Mouse (Mus musculus) heart, embryonic 12.5 days (tissue): ENCODE measurements around the gene Tead4. TPM values are rescaled to one million over a fixed set of nuclear protein-coding genes. Genes with fewer than 3 reads are reported as not detected.
"Not testable (repeated sequence)": the region's sequence is repeated elsewhere in the genome, so short reads cannot be mapped to it uniquely, and the experiment has no call there.

ENCODE experiments used
- ATAC-seq: fragments of 200-750 bp; cut with Nextera tagmentation; 2 replicates; pipeline ENCODE4 v1.8.0; 2017; ENCODE audit warnings: moderate TSS enrichment, moderate library complexity; ENCODE audit not compliant: insufficient number of reproducible peaks, low FRiP score
- H3K27ac ChIP-seq: fragments of 300-500 bp; sonication (generic); 2 replicates; pipeline ENCODE4 v1.5.1; 2016; ENCODE audit warnings: mild to moderate bottlenecking, moderate library complexity; ENCODE audit not compliant: poor library complexity, severe bottlenecking
- H3K27me3 ChIP-seq: fragments of 300-500 bp; sonication (generic); replicated peaks from 2 replicates; pipeline ENCODE4 v1.6.1; 2016; ENCODE audit warnings: mild to moderate bottlenecking, moderate library complexity
- H3K36me3 ChIP-seq: fragments of 300-500 bp; sonication (generic); 2 replicates; pipeline ENCODE4 v1.6.1; 2016; ENCODE audit warnings: mild to moderate bottlenecking, moderate library complexity
- H3K4me1 ChIP-seq: fragments of 300-500 bp; sonication (generic); replicated peaks from 2 replicates; pipeline ENCODE4 v1.6.1; 2016; ENCODE audit warnings: mild to moderate bottlenecking
- H3K4me2 ChIP-seq: fragments of 300-500 bp; sonication (generic); 2 replicates; pipeline ENCODE4 v1.6.1; 2016; ENCODE audit warnings: mild to moderate bottlenecking, moderate library complexity
- H3K4me3 ChIP-seq: fragments of 300-500 bp; sonication (generic); 2 replicates; pipeline ENCODE4 v1.5.1; 2016; ENCODE audit warnings: mild to moderate bottlenecking
- H3K9ac ChIP-seq: fragments of 300-500 bp; sonication (generic); 2 replicates; pipeline ENCODE4 v1.6.1; 2016; ENCODE audit warnings: mild to moderate bottlenecking, moderate library complexity
- H3K9me3 ChIP-seq: fragments of 300-500 bp; sonication (generic); replicated peaks from 2 replicates; pipeline ENCODE4 v1.6.1; 2016; ENCODE audit warnings: mild to moderate bottlenecking, moderate library complexity
- WGBS: fragments of 180-500 bp; shearing (Covaris S2); methylation state at CpG from one replicate; pipeline ENCODE4 v1.1.7; 2016; 5-methylcytosine and 5-hydroxymethylcytosine counted together
- polyA plus RNA-seq: library from polyadenylated mRNA; unstranded; fragments of >200 nt; fragmentation: Nextera tagmentation; extraction: Ambion mirVana; gene quantifications from 2 replicates; pipeline ENCODE4 v1.2.1, GENCODE M21; 2016

Tead4 gene
- polyA plus RNA-seq, 1 experiment from 2014 or later, result 4.0 TPM

GRCm38 (mm10) chr6:128314796-128315195, 14.2 kb upstream of the Tead4 start:
- Histone ChIP-seq H3K27me3 (no peaks in the 10 kb centered on the region), H3K4me2 (no peak overlapping the region), H3K4me3 (no peak overlapping the region), H3K36me3 (no peaks in the 10 kb centered on the region), H3K9ac (no peak overlapping the region), H3K9me3 (no peaks in the 10 kb centered on the region), H3K27ac (no peak overlapping the region), H3K4me1 (no peaks in the 10 kb centered on the region)
- ATAC-seq, result no peak
- WGBS, result 90% methylated on average over 6 of the region's 6 CpGs

GRCm38 (mm10) chr6:128308311-128308710, 7.7 kb upstream of the Tead4 start:
- H3K4me2 ChIP-seq, result no peak overlapping the region
- no peaks in the 10 kb centered on the region for H3K4me1 ChIP-seq
- 0 out of 2 replicates have a peak, but pooled peaks have one; percentile 36 for ATAC-seq
- H3K27ac ChIP-seq, result no peak overlapping the region
- no peaks in the 10 kb centered on the region for H3K27me3 ChIP-seq
- no peaks in the 10 kb centered on the region for H3K9me3 ChIP-seq
- H3K4me3 ChIP-seq, result no peak overlapping the region
- 32% methylated on average over 4 of the region's 4 CpGs for WGBS
- H3K9ac ChIP-seq, result no peak overlapping the region
- no peaks in the 10 kb centered on the region for H3K36me3 ChIP-seq

- Histone ChIP-seq H3K4me3 (no peak overlapping the region), H3K9ac (no peak overlapping the region), H3K4me2 (no peak overlapping the region), H3K27ac (no peak overlapping the region), H3K4me1 (peaks cover 12% of the 10 kb centered on the region), H3K36me3 (no peaks in the 10 kb centered on the region), H3K9me3 (no peaks in the 10 kb centered on the region), H3K27me3 (0 out of 2 replicates have a peak, but pooled peaks cover 3% of the 10 kb centered on the region)
- WGBS, result 81% methylated on average over 4 of the region's 4 CpGs
- ATAC-seq, result no peak
Observed at GRCm38 (mm10) chr6:128304801-128305200, 4.2 kb upstream of the Tead4 start.

DNA sequence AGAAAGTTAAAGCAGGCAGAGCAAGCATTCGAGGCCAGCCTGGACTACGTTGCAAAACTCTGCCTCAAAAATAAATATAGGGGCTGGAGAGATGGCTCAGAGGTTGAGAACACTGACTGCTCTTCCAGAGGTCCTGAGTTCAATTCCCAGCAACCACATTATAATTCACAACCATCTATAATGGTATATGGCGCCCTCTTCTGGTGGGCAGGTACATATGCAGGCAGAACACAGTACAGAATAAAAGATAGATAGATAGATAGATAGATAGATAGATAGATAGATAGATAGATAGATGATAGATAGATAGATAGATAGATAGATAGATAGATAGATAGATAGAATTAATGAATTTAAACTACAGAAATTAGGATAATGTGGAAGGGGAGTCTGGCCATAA, 2.0 kb upstream of the Tead4 start:
- H3K36me3 ChIP-seq, H3K9ac ChIP-seq, H3K4me3 ChIP-seq, ATAC-seq, H3K9me3 ChIP-seq, H3K27ac ChIP-seq, H3K4me2 ChIP-seq: not testable (repeated sequence)
- WGBS, result 80% methylated on average over 3 of the region's 3 CpGs
- peaks cover 27% of the 10 kb centered on the region for H3K4me1 ChIP-seq
- H3K27me3 ChIP-seq, result 0 out of 2 replicates have a peak, but pooled peaks cover 22% of the 10 kb centered on the region

DNA sequence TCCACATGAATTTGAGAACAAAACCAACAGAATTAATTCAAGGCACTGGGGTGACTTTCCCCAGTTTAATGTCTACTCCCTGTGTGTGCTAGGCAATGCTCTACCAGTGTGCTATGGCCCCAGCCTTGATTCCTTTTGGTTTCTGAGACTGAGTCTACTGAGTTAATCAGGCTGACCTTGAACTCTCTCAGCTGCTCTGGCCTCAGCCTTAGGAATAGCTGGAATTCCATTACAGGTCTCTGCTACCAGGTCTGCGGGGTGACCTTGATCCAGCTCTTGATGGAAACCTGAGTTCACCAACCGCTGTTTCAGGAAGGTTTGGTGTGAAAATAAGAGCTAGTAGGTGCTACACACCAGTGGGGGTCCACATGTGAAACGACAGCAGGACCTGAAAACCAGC, 1.3 kb upstream of the Tead4 start:
- 71% methylated on average over 3 of the region's 3 CpGs for WGBS
- Histone ChIP-seq H3K9me3 (no peaks in the 10 kb centered on the region), H3K4me2 (peak overlapping the region; percentile 97), H3K9ac (no peak overlapping the region), H3K27me3 (0 out of 2 replicates have a peak, but pooled peaks cover 22% of the 10 kb centered on the region), H3K4me3 (no peak overlapping the region), H3K27ac (no peak overlapping the region), H3K4me1 (peaks cover 31% of the 10 kb centered on the region), H3K36me3 (no peaks in the 10 kb centered on the region)
- no peak for ATAC-seq

DNA sequence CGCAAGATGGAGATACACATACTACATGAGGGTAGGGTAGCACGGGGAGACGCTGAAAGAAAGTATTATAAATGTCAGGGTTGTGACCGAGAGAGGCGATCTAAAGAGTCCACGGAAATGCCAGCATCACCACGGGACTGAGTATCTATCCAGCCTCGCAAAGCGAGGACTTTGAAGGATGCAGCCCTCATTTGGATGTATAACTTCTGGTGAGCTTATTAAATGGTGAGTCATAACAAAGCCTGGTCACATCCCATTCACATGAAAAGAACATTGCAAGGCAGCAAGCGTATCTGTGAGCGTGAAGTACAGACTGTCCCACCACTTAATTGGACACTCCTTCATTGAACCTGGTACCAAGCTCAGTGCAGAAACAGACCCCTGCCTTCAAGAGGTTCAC, 835 bp upstream of the Tead4 start:
- 37% methylated on average over 11 of the region's 11 CpGs for WGBS

GRCm38 (mm10) chr6:128299292-128300133, 1.1 kb downstream of the Tead4 start:
- H3K27me3 ChIP-seq, result 0 out of 2 replicates have a peak, but pooled peaks cover 22% of the 10 kb centered on the region
- H3K4me1 ChIP-seq, result peaks cover 43% of the 10 kb centered on the region
- peak overlapping the region; percentile 80 for H3K4me3 ChIP-seq
- under 1% methylated on average over 25 of the region's 25 CpGs for WGBS
- no peak overlapping the region for H3K27ac ChIP-seq
- H3K9ac ChIP-seq, result peak overlapping the region; percentile 82
- ATAC-seq, result 0 out of 2 replicates have a peak, but pooled peaks have one; percentile 12
- H3K36me3 ChIP-seq, result no peaks in the 10 kb centered on the region
- H3K9me3 ChIP-seq, result no peaks in the 10 kb centered on the region
- H3K4me2 ChIP-seq, result peak overlapping the region; percentile 97

More for the DNA sequence above, 835 bp upstream of the Tead4 start:
- Histone ChIP-seq H3K27ac (no peak overlapping the region), H3K4me2 (peak overlapping the region; percentile 97), H3K4me3 (peak overlapping the region; percentile 80), H3K4me1 (peaks cover 35% of the 10 kb centered on the region), H3K9ac (peak overlapping the region; percentile 82), H3K27me3 (0 out of 2 replicates have a peak, but pooled peaks cover 22% of the 10 kb centered on the region), H3K36me3 (no peaks in the 10 kb centered on the region), H3K9me3 (no peaks in the 10 kb centered on the region)
- ATAC-seq, result no peak

- Histone ChIP-seq H3K4me2 (no peak overlapping the region), H3K27me3 (0 out of 2 replicates have a peak, but pooled peaks cover 22% of the 10 kb centered on the region), H3K9me3 (no peaks in the 10 kb centered on the region), H3K4me1 (peaks cover 43% of the 10 kb centered on the region), H3K27ac (no peak overlapping the region), H3K9ac (no peak overlapping the region), H3K36me3 (no peaks in the 10 kb centered on the region), H3K4me3 (no peak overlapping the region)
- ATAC-seq, result no peak
- 33% methylated on average over 7 of the region's 7 CpGs for WGBS
Observed at GRCm38 (mm10) chr6:128298246-128298645, 2.4 kb downstream of the Tead4 start.

DNA sequence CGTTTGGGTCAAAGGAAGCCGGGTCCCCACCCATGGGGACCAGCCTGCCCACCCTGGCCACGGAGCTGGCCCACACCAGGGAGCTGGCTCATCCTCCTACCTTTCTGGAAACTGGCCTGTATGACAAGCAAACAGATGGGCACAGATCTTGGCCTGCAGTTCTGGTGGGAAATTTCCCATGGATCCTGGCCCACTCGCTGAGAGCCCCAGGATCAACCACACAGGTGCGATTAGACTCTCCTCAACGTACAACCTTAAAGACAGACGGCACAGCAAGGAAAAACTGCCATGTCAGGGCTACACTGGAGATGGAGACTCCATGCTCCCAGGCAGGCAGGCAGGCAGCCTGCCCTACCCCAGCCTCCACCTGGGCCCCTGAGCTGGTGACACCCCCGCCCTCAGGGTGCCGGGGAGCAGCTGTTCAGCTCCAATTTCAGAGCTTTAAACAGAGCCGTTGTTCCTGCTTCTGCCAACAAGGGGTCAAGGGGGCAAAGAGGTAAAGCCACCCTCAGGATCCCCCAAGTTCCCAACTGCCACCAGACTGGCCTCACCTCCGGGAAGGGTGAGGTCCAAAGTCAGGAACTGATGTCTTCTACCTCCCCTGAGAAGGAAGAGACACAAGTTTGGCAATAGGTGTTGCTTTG, 3.8 kb downstream of the Tead4 start:
- Histone ChIP-seq H3K27me3 (0 out of 2 replicates have a peak, but pooled peaks cover 22% of the 10 kb centered on the region), H3K27ac (no peak overlapping the region), H3K9ac (no peak overlapping the region), H3K4me2 (no peak overlapping the region), H3K9me3 (no peaks in the 10 kb centered on the region), H3K36me3 (no peaks in the 10 kb centered on the region), H3K4me3 (no peak overlapping the region), H3K4me1 (peaks cover 40% of the 10 kb centered on the region)
- WGBS, result 33% methylated on average over 11 of the region's 11 CpGs
- no peak for ATAC-seq

DNA sequence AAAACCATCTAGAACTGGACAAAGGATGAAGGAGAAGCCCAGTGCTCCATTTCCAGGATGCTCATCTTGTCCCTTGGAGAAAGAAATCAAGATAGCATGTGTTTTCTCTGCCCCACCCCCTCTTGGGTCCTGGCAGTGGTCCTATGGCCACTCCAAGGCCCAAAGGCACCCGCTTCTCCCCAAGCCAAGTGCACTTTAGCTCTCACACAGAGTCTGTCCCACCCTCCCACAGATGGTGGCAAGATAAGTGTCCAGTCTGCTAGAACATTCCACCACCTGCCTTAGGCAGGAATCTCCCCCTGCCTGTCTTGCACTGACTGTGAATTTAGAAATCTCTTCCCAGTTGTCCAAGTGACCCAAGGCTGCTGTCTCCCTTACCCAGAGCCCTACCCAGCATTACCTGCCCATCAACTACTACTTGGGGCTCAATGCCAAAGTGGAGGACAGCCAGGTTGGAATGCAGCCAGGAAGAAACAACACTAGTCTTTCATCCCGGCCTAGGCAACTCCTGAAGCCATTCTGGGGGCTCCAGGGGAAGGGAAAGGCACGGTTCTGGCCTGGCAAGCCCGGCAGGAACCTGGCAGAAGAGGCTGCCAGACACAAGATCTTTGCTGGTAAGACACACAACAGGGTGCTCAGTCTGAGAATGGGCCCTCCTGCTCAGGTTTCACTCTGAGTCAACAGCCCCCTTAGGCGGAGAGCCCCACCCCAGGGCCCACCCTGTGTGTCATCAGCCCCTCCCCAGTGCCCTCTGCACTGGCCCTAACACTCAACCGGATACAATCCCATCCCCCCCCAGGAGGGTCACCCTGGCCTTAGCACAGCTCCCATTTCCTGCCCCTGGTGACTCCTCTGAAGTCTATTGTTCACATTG, 4.5 kb downstream of the Tead4 start:
- WGBS, result 34% methylated on average over 6 of the region's 6 CpGs
- H3K9ac ChIP-seq, result no peak overlapping the region
- no peaks in the 10 kb centered on the region for H3K36me3 ChIP-seq
- 0 out of 2 replicates have a peak, but pooled peaks cover 22% of the 10 kb centered on the region for H3K27me3 ChIP-seq
- peak; percentile 66 for ATAC-seq
- H3K27ac ChIP-seq, result no peak overlapping the region
- H3K9me3 ChIP-seq, result no peaks in the 10 kb centered on the region
- H3K4me3 ChIP-seq, result no peak overlapping the region
- H3K4me1 ChIP-seq, result peaks cover 33% of the 10 kb centered on the region
- no peak overlapping the region for H3K4me2 ChIP-seq
